7 mouse cellular contexts compared by ENCODE assay signal in the genomic region with DNA sequence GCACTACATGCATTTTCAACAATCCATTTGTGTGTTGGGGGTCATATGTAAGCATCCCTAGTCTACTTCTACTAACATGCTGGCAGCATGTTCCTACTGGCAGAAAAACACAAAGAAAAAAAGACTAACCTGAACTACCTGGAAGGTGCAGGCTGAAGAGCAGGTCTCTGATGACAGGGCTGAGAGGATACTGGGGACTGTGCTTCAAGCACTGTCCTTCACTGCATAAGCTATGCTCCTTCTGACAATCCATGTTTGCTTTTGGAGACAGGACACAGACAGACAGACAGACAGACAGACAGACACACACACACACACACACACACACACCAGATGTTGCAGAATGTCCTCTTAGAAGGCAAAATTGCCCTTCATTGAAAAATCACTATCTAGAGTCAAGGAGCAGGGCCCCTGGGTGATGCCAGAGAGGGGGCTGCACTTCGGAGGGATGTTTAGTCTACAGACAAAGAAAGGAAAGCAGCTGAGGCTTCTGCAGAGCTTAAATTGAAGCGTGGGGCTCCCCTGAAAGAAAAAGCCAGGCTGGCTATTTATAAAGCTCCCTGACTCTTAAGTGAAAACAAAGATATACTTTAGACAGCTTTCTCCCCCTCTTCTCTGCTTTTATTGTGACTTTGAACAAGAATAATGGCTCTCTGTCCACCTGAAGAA.
DNase-seq lines count a peak whose midpoint lies in the region; ATAC-seq and TF ChIP-seq lines count a peak whose summit lies in the region.

No protein-coding gene starts in this region.

- no peaks in the 10 kb centered on the region for H3K9me3 ChIP-seq in heart, embryonic 14.5 days (ENCODE audit: control insufficient read depth, low read length)
- no peaks in the 10 kb centered on the region for H3K9me3 ChIP-seq in liver, embryonic 11.5 days (ENCODE audit: control insufficient read depth, low read length)
- no peaks in the 10 kb centered on the region for H3K9me3 ChIP-seq in stomach, postnatal 0 days (ENCODE audit: control insufficient read depth, low read length)

- H3K9ac ChIP-seq in heart, embryonic 14.5 days (ENCODE audit: low read length): peak overlapping the region; percentile 64
- H3K9ac ChIP-seq in liver, embryonic 11.5 days (ENCODE audit: low read depth, low read length): no peak overlapping the region
- no peak overlapping the region for H3K9ac ChIP-seq in stomach, postnatal 0 days (ENCODE audit: low read length)

- TF ChIP-seq CTCF in stomach, postnatal 0 days (IDR thresholded peaks at IDR 0.05; ENCODE audit: low read depth): no peak

- TF ChIP-seq EP300 in stomach, postnatal 0 days (optimal IDR thresholded peaks at IDR 0.05): no peak

- H3K4me3 ChIP-seq in heart, embryonic 14.5 days (ENCODE audit: control insufficient read depth in 1 of 2, insufficient read depth in 1 of 2, low read depth in 1 of 2, low read length in 2 of 2): no peak overlapping the region
- H3K4me3 ChIP-seq in liver, embryonic 11.5 days (ENCODE audit: low read depth, low read length): no peak overlapping the region
- H3K4me3 ChIP-seq in stomach, postnatal 0 days (ENCODE audit: low read depth, low read length): no peak overlapping the region

- peak; percentile 53 for DNase-seq in ovary, postnatal 36 days (ENCODE audit: low spot score)
- no peak for DNase-seq in ovary, postnatal 10 days (ENCODE audit: low spot score)
- DNase-seq in liver, embryonic 11.5 days (ENCODE audit: low spot score): no peak
- DNase-seq in stomach, postnatal 0 days (ENCODE audit: low spot score): no peak
- DNase-seq in urinary bladder, postnatal 10 days (ENCODE audit: low spot score): no peak
- no peak for DNase-seq in cerebellum, postnatal 25 days

- H3K4me2 ChIP-seq in heart, embryonic 14.5 days (ENCODE audit: low read length): peak overlapping the region; percentile 26
- H3K4me2 ChIP-seq in liver, embryonic 11.5 days: no peak overlapping the region
- peak overlapping the region; percentile 18; the same call in 1 of the 2 replicates for H3K4me2 ChIP-seq in stomach, postnatal 0 days (replicated peaks; ENCODE audit: low read depth)

- H3K27me3 ChIP-seq in heart, embryonic 14.5 days (ENCODE audit: control insufficient read depth, insufficient read depth, low read length): no peaks in the 10 kb centered on the region
- H3K27me3 ChIP-seq in liver, embryonic 11.5 days (replicated peaks; ENCODE audit: control insufficient read depth, insufficient read depth, low read length): no peaks in the 10 kb centered on the region
- no peaks in the 10 kb centered on the region for H3K27me3 ChIP-seq in stomach, postnatal 0 days (ENCODE audit: control insufficient read depth, insufficient read depth, low read length)

- 10% methylated on average over 2 of the region's 2 CpGs for WGBS in heart, embryonic 14.5 days
- WGBS in liver, embryonic 11.5 days: 49% methylated on average over 2 of the region's 2 CpGs
- whole genome bisulfite sequencing in stomach, postnatal 0 days: 15% methylated on average over 2 of the region's 2 CpGs

- no peak for ATAC-seq in heart, embryonic 14.5 days (ENCODE audit: insufficient number of reproducible peaks, insufficient read depth, low FRiP score, low read depth)
- ATAC-seq in liver, embryonic 11.5 days (replicated peaks; ENCODE audit: low FRiP score): no peak
- ATAC-seq in stomach, postnatal 0 days (ENCODE audit: low FRiP score, low TSS enrichment): no peak

- peak overlapping the region; percentile 89 to 94 for H3K27ac ChIP-seq in heart, embryonic 14.5 days (replicated peaks in 1 of 2; ENCODE audit: control insufficient read depth in 1 of 2, insufficient read depth in 1 of 2, low read depth in 2 of 2, low read length in 2 of 2)
- peak overlapping the region; percentile 3; the same call in 1 of the 2 replicates for H3K27ac ChIP-seq in liver, embryonic 11.5 days (ENCODE audit: low read depth, low read length)
- peak overlapping the region; percentile 76 for H3K27ac ChIP-seq in stomach, postnatal 0 days (replicated peaks)

- peaks cover 44 to 66% of the 10 kb centered on the region in 2 experiments for H3K4me1 ChIP-seq in heart, embryonic 14.5 days (ENCODE audit: control insufficient read depth in 2 of 2, insufficient read depth in 2 of 2, low read length in 2 of 2)
- H3K4me1 ChIP-seq in liver, embryonic 11.5 days (replicated peaks; ENCODE audit: control insufficient read depth, insufficient read depth, low read length): peaks cover 23% of the 10 kb centered on the region
- H3K4me1 ChIP-seq in stomach, postnatal 0 days (replicated peaks; ENCODE audit: control insufficient read depth, insufficient read depth): peaks cover 32% of the 10 kb centered on the region

- H3K36me3 ChIP-seq in heart, embryonic 14.5 days (ENCODE audit: control insufficient read depth, insufficient read depth, low read length): no peaks in the 10 kb centered on the region
- no peaks in the 10 kb centered on the region for H3K36me3 ChIP-seq in liver, embryonic 11.5 days (ENCODE audit: control insufficient read depth, insufficient read depth, low read length)
- no peaks in the 10 kb centered on the region for H3K36me3 ChIP-seq in stomach, postnatal 0 days (ENCODE audit: control insufficient read depth, insufficient read depth, low read length)

Comparison
In these comparisons a context has a peak if more than half of its experiments do, and no peak if none do; other contexts are left out.
1. H3K27ac ChIP-seq: peak in every context shown above with its lines; median percentile 92 in heart, embryonic 14.5 days; 76 in stomach, postnatal 0 days; 3 in liver, embryonic 11.5 days.